Mouse (Mus musculus) intestine, postnatal 0 days (tissue): Measurements from ENCODE around the gene Syn3. TPM values are rescaled to one million over a fixed set of nuclear protein-coding genes. Genes with fewer than 3 reads are reported as not detected.

Experiments
- ATAC-seq: fragments of 200-750 bp; cut with Nextera tagmentation; 2 replicates; pipeline ENCODE4 v1.8.0; 2017; ENCODE audit warnings: mild to moderate bottlenecking, moderate TSS enrichment, moderate library complexity
- H3K27ac ChIP-seq: fragments of 300-500 bp; sonication (generic); 2 replicates; pipeline ENCODE4 v1.5.1; 2014; ENCODE audit warnings: mild to moderate bottlenecking, low read depth, low read length, moderate library complexity
- H3K27me3 ChIP-seq: fragments of 300-500 bp; sonication (generic); replicated peaks from 2 replicates; pipeline ENCODE4 v1.6.1; 2014; ENCODE audit warnings: low read length, mixed read lengths; ENCODE audit not compliant: control insufficient read depth, insufficient read depth
- H3K36me3 ChIP-seq: fragments of 300-500 bp; sonication (generic); 2 replicates; pipeline ENCODE4 v1.6.1; 2014; ENCODE audit warnings: mild to moderate bottlenecking, moderate library complexity; ENCODE audit not compliant: control insufficient read depth, insufficient read depth
- H3K4me1 ChIP-seq: fragments of 300-500 bp; sonication (generic); replicated peaks from 2 replicates; pipeline ENCODE4 v1.6.1; 2014; ENCODE audit warnings: antibody characterized with exemption, low read length, mixed read lengths; ENCODE audit not compliant: control insufficient read depth, insufficient read depth
- H3K4me2 ChIP-seq: fragments of 300-500 bp; sonication (generic); replicated peaks from 2 replicates; pipeline ENCODE4 v1.6.1; 2014; ENCODE audit warnings: low read depth, mild to moderate bottlenecking, moderate library complexity
- H3K4me3 ChIP-seq: fragments of 300-500 bp; sonication (generic); 2 replicates; pipeline ENCODE4 v1.5.1; 2014; ENCODE audit warnings: low read depth, low read length
- H3K9ac ChIP-seq: fragments of 300-500 bp; sonication (generic); 2 replicates; pipeline ENCODE4 v1.6.1; 2014; ENCODE audit warnings: mild to moderate bottlenecking, low read depth, low read length
- H3K9me3 ChIP-seq: fragments of 300-500 bp; sonication (generic); 2 replicates; pipeline ENCODE4 v1.6.1; 2016; ENCODE audit warnings: mixed run types; ENCODE audit not compliant: control insufficient read depth
- CTCF ChIP-seq: sonication (generic); IDR thresholded peaks from 2 replicates; pipeline ENCODE4 v1.5.1; 2016; ENCODE audit warnings: low read depth, mild to moderate bottlenecking, control low read depth, antibody characterized with exemption, moderate library complexity
- WGBS: fragments of 180-500 bp; shearing (Covaris S2); extraction: QIAGEN DNeasy Blood & Tissue Kit; methylation state at CpG from one replicate; pipeline ENCODE4 v1.1.7; 2014; 5-methylcytosine and 5-hydroxymethylcytosine counted together
- polyA plus RNA-seq: library from polyadenylated mRNA; unstranded; fragments of >200 nt; fragmentation: Nextera tagmentation; extraction: Ambion mirVana; gene quantifications from 2 replicates; pipeline ENCODE4 v1.2.1, GENCODE M21; 2015

Syn3 gene
- polyA plus RNA-seq, 1 experiment from 2014 or later: 1.1 TPM

DNA sequence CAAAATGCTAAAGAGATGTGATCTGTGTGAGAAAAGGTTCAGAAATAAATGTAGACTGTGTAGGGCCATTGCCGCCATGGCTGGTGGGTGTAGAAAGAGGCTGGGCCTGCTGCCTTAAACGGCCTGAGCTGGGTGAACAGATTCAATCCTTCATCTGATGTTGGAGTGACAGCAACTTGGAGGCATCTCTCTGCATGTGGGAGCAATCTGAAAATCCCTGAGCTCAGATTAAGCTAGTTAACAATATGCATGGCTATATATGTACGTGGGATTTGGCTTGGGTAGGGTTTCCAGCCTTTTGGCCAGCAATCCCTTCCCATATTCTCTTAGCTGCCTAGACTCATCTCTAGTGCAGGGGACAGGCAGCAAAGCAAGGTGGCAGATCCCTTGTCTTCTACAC, 249.9 kb downstream of the Syn3 start:
- H3K9me3 ChIP-seq: no peaks in the 10 kb centered on the region
- 79% methylated on average over 3 of the region's 3 CpGs for WGBS
- no peaks in the 10 kb centered on the region for H3K27me3 ChIP-seq
- H3K4me3 ChIP-seq: no peak overlapping the region
- H3K36me3 ChIP-seq: no peaks in the 10 kb centered on the region
- no peak overlapping the region for H3K27ac ChIP-seq
- no peak overlapping the region for H3K4me2 ChIP-seq
- ATAC-seq: no peak
- no peaks in the 10 kb centered on the region for H3K4me1 ChIP-seq
- H3K9ac ChIP-seq: no peak overlapping the region
- no peak for TF ChIP-seq CTCF

DNA sequence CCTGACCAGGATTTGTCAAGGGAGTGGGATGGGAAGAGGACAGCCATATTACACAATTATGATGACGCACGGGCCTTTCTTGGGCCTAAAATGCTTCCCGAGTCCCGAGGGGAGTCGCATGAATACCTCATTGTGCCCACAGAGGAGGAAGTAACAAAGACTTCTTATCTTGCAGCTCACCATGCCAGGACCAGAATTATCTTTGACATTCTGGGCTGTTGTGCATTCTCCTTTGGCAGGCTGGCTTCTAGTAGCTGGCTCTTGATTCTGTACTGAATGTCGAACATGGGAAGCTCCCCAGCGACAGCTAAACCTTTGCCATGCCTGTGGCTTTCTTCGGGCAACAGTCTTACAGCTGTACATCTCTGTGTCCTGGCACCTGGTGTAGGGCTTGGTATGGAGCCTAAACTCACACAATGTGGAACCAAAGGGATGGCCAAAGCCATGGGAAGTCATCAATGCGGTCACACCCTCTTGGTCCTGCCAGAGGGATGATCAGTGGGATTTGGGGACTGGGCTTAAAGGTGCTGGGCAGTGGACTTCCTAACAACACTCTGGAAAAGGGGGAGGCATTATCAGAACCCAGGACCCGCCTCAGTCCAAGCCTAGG, 250.5 kb downstream of the Syn3 start:
- 91% methylated on average over 10 of the region's 10 CpGs for WGBS
- Histone ChIP-seq H3K4me3 (no peak overlapping the region), H3K9me3 (no peaks in the 10 kb centered on the region), H3K27me3 (no peaks in the 10 kb centered on the region), H3K4me2 (no peak overlapping the region), H3K9ac (no peak overlapping the region), H3K36me3 (no peaks in the 10 kb centered on the region), H3K4me1 (no peaks in the 10 kb centered on the region), H3K27ac (no peak overlapping the region)
- TF ChIP-seq CTCF: no peak
- no peak for ATAC-seq

DNA sequence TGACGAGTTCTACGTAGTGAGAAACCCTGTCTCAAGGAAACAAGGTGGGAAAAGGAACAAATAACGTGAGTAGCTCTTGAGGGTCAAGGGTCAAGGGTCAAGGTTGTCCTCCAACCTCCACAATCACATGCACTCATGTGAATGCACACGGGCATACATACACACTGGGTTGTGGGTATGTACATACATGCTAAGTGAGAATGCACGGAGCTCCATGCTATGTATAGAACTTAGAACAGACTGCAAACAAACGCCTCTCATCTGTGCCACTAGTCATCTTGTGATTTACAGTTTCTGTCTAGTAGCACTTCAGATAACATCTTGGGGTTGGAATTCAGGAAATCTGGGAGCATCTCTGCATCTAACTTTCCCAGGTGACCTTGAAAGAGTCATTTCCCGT, 253.3 kb downstream of the Syn3 start:
- no peak overlapping the region for H3K9ac ChIP-seq
- H3K4me1 ChIP-seq: no peaks in the 10 kb centered on the region
- TF ChIP-seq CTCF: no peak
- H3K27ac ChIP-seq: no peak overlapping the region
- WGBS: 81% methylated on average over 7 of the region's 7 CpGs
- H3K4me3 ChIP-seq: no peak overlapping the region
- H3K9me3 ChIP-seq: no peaks in the 10 kb centered on the region
- no peaks in the 10 kb centered on the region for H3K36me3 ChIP-seq
- no peak overlapping the region for H3K4me2 ChIP-seq
- H3K27me3 ChIP-seq: no peaks in the 10 kb centered on the region
- no peak for ATAC-seq

DNA sequence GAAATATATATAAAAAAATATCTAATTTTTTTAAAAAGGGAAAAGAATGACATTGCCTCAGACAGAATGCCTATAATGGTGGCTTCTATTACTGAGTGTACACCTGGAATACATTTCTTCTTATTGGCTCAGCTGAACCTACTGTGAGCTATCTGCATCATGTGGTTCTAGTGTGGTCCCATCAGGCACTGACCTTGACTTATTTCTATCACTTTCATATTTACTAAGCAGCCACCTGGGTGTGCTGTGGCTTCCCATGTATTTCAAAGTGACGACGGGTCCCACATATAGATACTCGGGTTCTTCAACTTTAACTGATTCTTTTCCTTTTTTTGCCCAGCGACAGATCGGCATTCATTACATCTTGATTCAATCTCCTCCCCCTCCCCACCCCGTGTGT, 255.2 kb downstream of the Syn3 start:
- 86% methylated on average over 6 of the region's 6 CpGs for WGBS

DNA sequence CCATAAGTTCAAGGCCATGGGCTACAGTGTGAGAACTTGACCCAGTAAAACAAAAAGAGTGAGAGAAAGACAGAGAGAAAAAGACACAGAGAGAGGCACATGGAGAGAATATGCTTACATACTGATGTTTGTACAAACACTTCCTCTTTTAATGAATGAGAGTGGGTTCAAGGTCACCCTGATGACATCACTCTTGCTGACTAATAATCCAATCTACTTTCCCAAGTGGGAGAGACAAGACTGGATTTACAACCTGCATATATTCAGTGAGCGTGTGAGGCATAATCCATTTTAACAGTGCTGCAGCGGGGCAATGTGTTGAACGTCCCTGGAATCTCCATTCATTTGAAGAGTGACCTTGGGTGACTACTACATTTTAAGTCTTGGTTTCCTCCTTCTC, 256.0 kb downstream of the Syn3 start:
- no peak for ATAC-seq
- Histone ChIP-seq H3K4me3 (no peak overlapping the region), H3K4me1 (no peaks in the 10 kb centered on the region), H3K36me3 (no peaks in the 10 kb centered on the region), H3K27me3 (no peaks in the 10 kb centered on the region), H3K9ac (no peak overlapping the region), H3K27ac (no peak overlapping the region), H3K4me2 (no peak overlapping the region), H3K9me3 (no peaks in the 10 kb centered on the region)
- 58% methylated on average over 3 of the region's 3 CpGs for WGBS
- no peak for TF ChIP-seq CTCF

More for the DNA sequence above, 255.2 kb downstream of the Syn3 start:
- no peak overlapping the region for H3K27ac ChIP-seq
- H3K4me2 ChIP-seq: no peak overlapping the region
- TF ChIP-seq CTCF: no peak
- no peak overlapping the region for H3K9ac ChIP-seq
- H3K9me3 ChIP-seq: no peaks in the 10 kb centered on the region
- H3K4me1 ChIP-seq: no peaks in the 10 kb centered on the region
- ATAC-seq: no peak
- no peak overlapping the region for H3K4me3 ChIP-seq
- no peaks in the 10 kb centered on the region for H3K36me3 ChIP-seq
- H3K27me3 ChIP-seq: no peaks in the 10 kb centered on the region

DNA sequence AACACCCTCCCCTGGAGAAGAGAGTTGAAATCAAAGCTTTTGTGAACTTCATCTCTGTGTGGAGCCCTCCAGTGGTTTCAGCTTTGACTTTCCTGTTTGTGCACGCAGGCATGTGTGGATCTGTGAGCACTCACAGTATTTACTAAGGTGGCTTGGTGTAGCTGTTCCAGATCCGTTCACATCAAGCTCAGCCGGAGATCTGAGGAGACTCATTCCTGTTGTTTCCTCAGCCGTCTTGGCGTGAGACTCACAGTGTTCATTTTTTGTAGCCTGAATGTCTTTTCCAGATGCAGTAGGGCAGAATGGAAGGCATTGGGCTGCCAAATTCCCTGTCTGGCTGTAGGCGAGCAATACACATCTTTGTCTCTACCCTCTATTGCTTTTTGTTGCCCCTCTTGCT, 268.7 kb downstream of the Syn3 start:
- no peak for ATAC-seq
- H3K36me3 ChIP-seq: no peaks in the 10 kb centered on the region
- WGBS: 85% methylated on average over 6 of the region's 6 CpGs

DNA sequence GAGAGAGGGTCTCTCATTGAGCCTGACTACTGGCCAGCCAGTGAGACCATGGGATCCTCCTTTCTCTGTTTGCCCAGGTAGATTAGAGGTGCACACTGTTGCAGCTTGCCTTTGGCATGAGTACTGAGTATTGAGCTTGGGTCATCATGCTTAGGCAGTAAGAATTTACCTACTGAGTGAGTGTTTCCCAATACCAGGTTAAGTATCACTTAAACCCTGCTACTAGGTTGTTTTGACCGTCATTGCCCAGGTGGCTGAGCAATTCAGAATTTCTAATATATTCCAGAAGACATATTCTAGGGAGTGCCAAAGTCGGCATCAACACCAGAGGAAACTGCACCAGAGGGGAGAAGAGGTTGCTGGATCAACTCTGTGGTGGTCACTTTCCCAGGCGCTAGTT, 273.2 kb downstream of the Syn3 start:
- no peaks in the 10 kb centered on the region for H3K27me3 ChIP-seq
- no peaks in the 10 kb centered on the region for H3K9me3 ChIP-seq
- no peaks in the 10 kb centered on the region for H3K36me3 ChIP-seq
- no peak for TF ChIP-seq CTCF
- H3K4me3 ChIP-seq: no peak overlapping the region
- no peak overlapping the region for H3K27ac ChIP-seq
- 86% methylated on average over 3 of the region's 3 CpGs for WGBS
- ATAC-seq: no peak
- H3K4me1 ChIP-seq: no peaks in the 10 kb centered on the region
- no peak overlapping the region for H3K4me2 ChIP-seq
- H3K9ac ChIP-seq: no peak overlapping the region

More for the DNA sequence above, 268.7 kb downstream of the Syn3 start:
- no peak overlapping the region for H3K9ac ChIP-seq
- no peaks in the 10 kb centered on the region for H3K9me3 ChIP-seq
- no peaks in the 10 kb centered on the region for H3K4me1 ChIP-seq
- TF ChIP-seq CTCF: no peak
- H3K27ac ChIP-seq: no peak overlapping the region
- no peak overlapping the region for H3K4me3 ChIP-seq
- H3K27me3 ChIP-seq: no peaks in the 10 kb centered on the region
- H3K4me2 ChIP-seq: no peak overlapping the region
